Comparison of ENCODE assay signal across 9 mouse cellular contexts in the genomic region with DNA sequence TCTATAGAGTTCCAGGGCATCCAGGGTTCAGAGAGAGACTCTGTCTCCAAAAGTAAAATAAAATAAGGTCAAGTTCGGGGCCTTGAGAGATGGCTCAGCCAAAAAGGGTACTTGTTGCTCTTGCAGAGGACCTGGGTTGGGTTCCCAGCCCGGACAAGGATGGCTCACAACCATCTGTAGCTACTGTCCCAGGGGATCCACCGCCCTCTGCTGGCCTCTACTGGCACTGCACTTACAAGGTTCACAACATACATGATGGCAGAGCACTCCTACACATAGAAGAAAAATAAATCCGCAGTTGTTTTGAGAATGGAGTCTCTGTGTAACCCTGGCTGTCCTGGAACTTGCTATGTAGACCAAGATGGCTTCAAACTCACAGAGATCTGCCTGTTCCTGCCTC. TPM values are rescaled to one million over a fixed set of nuclear protein-coding genes. Genes with fewer than 3 reads are reported as not detected.
DNase-seq lines count a peak whose midpoint lies in the region; TF ChIP-seq lines count a peak whose summit lies in the region.
"Had no signal": no experiment of that assay in that cellular context is flagged by ENCODE, and none has a peak within 500 bp of the region (broad histone marks: within the 10 kb centered on the region; RNA-seq: fewer than 3 reads in every experiment).

No protein-coding gene starts in this region.

- no peak overlapping the region for H3K27ac ChIP-seq in left cerebral cortex, adult 2 months
- H3K27ac ChIP-seq: macrophage had no signal

- H3K4me3 ChIP-seq in left cerebral cortex, adult 2 months, result no peak overlapping the region

- peak; percentile 32 to 45 for DNase-seq in cerebellum, adult 18-20 months
- no peak for DNase-seq in cerebellum, postnatal 4 days (ENCODE audit: low spot score in 2 of 2)
- no peak for DNase-seq in left cerebral cortex, adult 2 months (ENCODE audit: extremely low spot score in 1 of 2, low spot score in 2 of 2)
- no peak for DNase-seq in left cerebral cortex, postnatal 25 days (ENCODE audit: low spot score in 2 of 2)
- peak; percentile 22 for DNase-seq in embryo, embryonic 9.5 days (ENCODE audit: extremely low spot score)
- peak; percentile 53 for DNase-seq in retina, embryonic 14.5 days (ENCODE audit: low spot score)
- DNase-seq in left cerebral cortex, adult 11 months (ENCODE audit: low spot score), result no peak
- no peak for DNase-seq in heart, adult 9 months (ENCODE audit: low spot score in 2 of 2)

- intact Hi-C loops in left cerebral cortex, adult 2 months (cut with DNase I), result no loop called here
- intact Hi-C loops in left cerebral cortex, postnatal 25 days (cut with DNase I), result no loop called here

- TF ChIP-seq CTCF in left cerebral cortex, adult 2 months (IDR thresholded peaks at IDR 0.05), result peak; percentile 54

RNA-seq across cellular contexts. Expression of a gene that starts 2.9 kb away (rescaled TPM):
- total RNA-seq in left cerebral cortex, adult 2 months (2021), result 10 to 100 TPM; 42.6 to 49.4 TPM
- total RNA-seq in left cerebral cortex, postnatal 25 days (2021), result 10 to 100 TPM; 51.2 to 53.6 TPM

RNA-seq across cellular contexts. Expression of a gene that starts 3.1 kb away (rescaled TPM):
- total RNA-seq in left cerebral cortex, adult 2 months (2021), result 10 to 100 TPM; 12.9 to 13.6 TPM
- 10 to 100 TPM in 1 of 2 experiments, 1 to 10 TPM in 1; 7.7 to 10.9 TPM for total RNA-seq in left cerebral cortex, postnatal 25 days (2021)

RNA-seq across cellular contexts. Expression of a gene that starts 8.8 kb away (rescaled TPM):
- 10 to 100 TPM; 81.8 to 96.6 TPM for total RNA-seq in left cerebral cortex, adult 2 months (2021)
- total RNA-seq in left cerebral cortex, postnatal 25 days (2021), result 100 to 1,000 TPM in 1 of 2 experiments, 10 to 100 TPM in 1; 97.8 to 100 TPM

RNA-seq across cellular contexts. Expression of a gene that starts 25.9 kb away (rescaled TPM):
- total RNA-seq in left cerebral cortex, adult 2 months (2021), result 10 to 100 TPM; 64.3 to 68.0 TPM
- 10 to 100 TPM; 71.7 to 71.8 TPM for total RNA-seq in left cerebral cortex, postnatal 25 days (2021)

RNA-seq across cellular contexts. Expression of a gene that starts 28.8 kb away (rescaled TPM):
- 10 to 100 TPM; 54.2 to 58.0 TPM for total RNA-seq in left cerebral cortex, adult 2 months (2021)
- 10 to 100 TPM; 42.5 to 47.7 TPM for total RNA-seq in left cerebral cortex, postnatal 25 days (2021)

Comparison
In these comparisons a context has a peak if more than half of its experiments do, and no peak if none do; other contexts are left out.
1. DNase-seq: peak in cerebellum, adult 18-20 months (2 of 2), embryo, embryonic 9.5 days (single experiment) and retina, embryonic 14.5 days (single experiment); none in cerebellum, postnatal 4 days (0 of 2), left cerebral cortex, adult 2 months (0 of 2), left cerebral cortex, postnatal 25 days (0 of 2), left cerebral cortex, adult 11 months (single experiment) and heart, adult 9 months (0 of 2).